Mouse (Mus musculus): Measurements from ENCODE around the gene Shisa5. TPM values are rescaled to one million over a fixed set of nuclear protein-coding genes. Genes with fewer than 3 reads are reported as not detected.

The Shisa5 gene
- polyA plus RNA-seq, 1 experiment: 252 TPM

GRCm38 (mm10) chr9:109104083-109104482, 65.7 kb downstream of the Shisa5 start:
- no peak overlapping the region for H3K4me3 ChIP-seq (ENCODE audit: insufficient read depth, low read length)
- no peaks in the 10 kb centered on the region for H3K4me1 ChIP-seq (ENCODE audit: control insufficient read depth, insufficient read depth, low read length)
- TF ChIP-seq CTCF (IDR thresholded peaks at IDR 0.05; ENCODE audit: borderline replicate concordance, insufficient read depth, low read length) (no peak), POLR2A (IDR thresholded peaks at IDR 0.05; ENCODE audit: low read depth, low read length) (no peak)
- H3K27ac ChIP-seq (ENCODE audit: insufficient read depth, low read length): no peak overlapping the region

GRCm38 (mm10) chr9:109105011-109105410, 66.6 kb downstream of the Shisa5 start:
- TF ChIP-seq CTCF (IDR thresholded peaks at IDR 0.05; ENCODE audit: borderline replicate concordance, insufficient read depth, low read length) (no peak), POLR2A (IDR thresholded peaks at IDR 0.05; ENCODE audit: low read depth, low read length) (no peak)
- Histone ChIP-seq H3K4me3 (ENCODE audit: insufficient read depth, low read length) (no peak overlapping the region), H3K4me1 (ENCODE audit: control insufficient read depth, insufficient read depth, low read length) (no peaks in the 10 kb centered on the region)

GRCm38 (mm10) chr9:109105648-109106047, 67.3 kb downstream of the Shisa5 start:
- TF ChIP-seq POLR2A (IDR thresholded peaks at IDR 0.05; ENCODE audit: low read depth, low read length): no peak
- TF ChIP-seq CTCF (IDR thresholded peaks at IDR 0.05; ENCODE audit: borderline replicate concordance, insufficient read depth, low read length): no peak
- H3K4me1 ChIP-seq (ENCODE audit: control insufficient read depth, insufficient read depth, low read length): no peaks in the 10 kb centered on the region
- no peak overlapping the region for H3K27ac ChIP-seq (ENCODE audit: insufficient read depth, low read length)
- H3K4me3 ChIP-seq (ENCODE audit: insufficient read depth, low read length): no peak overlapping the region

More at GRCm38 (mm10) chr9:109105011-109105410, 66.6 kb downstream of the Shisa5 start:
- no peak overlapping the region for H3K27ac ChIP-seq (ENCODE audit: insufficient read depth, low read length)

GRCm38 (mm10) chr9:109107341-109107740, 69.0 kb downstream of the Shisa5 start:
- no peaks in the 10 kb centered on the region for H3K4me1 ChIP-seq (ENCODE audit: control insufficient read depth, insufficient read depth, low read length)

More at GRCm38 (mm10) chr9:109107341-109107740, 69.0 kb downstream of the Shisa5 start:
- TF ChIP-seq POLR2A (IDR thresholded peaks at IDR 0.05; ENCODE audit: low read depth, low read length) (no peak), CTCF (IDR thresholded peaks at IDR 0.05; ENCODE audit: borderline replicate concordance, insufficient read depth, low read length) (no peak)
- Histone ChIP-seq H3K27ac (ENCODE audit: insufficient read depth, low read length) (no peak overlapping the region), H3K4me3 (ENCODE audit: insufficient read depth, low read length) (no peak overlapping the region)

Other genes starting within 250 kb of the Shisa5 start
- gene Nckipsd, start 230.2 kb upstream of the Shisa5 start, polyA plus RNA-seq (2011; ENCODE audit: insufficient read length, low read depth, missing spikeins): 7.6 and 8.7 TPM in 2 replicates
- gene Celsr3, start 212.2 kb upstream of the Shisa5 start, polyA plus RNA-seq (2011; ENCODE audit: insufficient read length, low read depth, missing spikeins): 0.23 and 0.42 TPM in 2 replicates
- gene Slc26a6, start 185.3 kb upstream of the Shisa5 start, polyA plus RNA-seq (2011; ENCODE audit: insufficient read length, low read depth, missing spikeins): 9.7 and 10.1 TPM in 2 replicates
- gene Tmem89, start 123.9 kb upstream of the Shisa5 start, polyA plus RNA-seq (2011; ENCODE audit: insufficient read length, low read depth, missing spikeins): not detected in 2 replicates
- gene Uqcrc1, start 101.9 kb upstream of the Shisa5 start, polyA plus RNA-seq (2011; ENCODE audit: insufficient read length, low read depth, missing spikeins): 165 and 176 TPM in 2 replicates
- gene Col7a1, start 85.0 kb upstream of the Shisa5 start, polyA plus RNA-seq (2011; ENCODE audit: insufficient read length, low read depth, missing spikeins): 48.8 and 70.7 TPM in 2 replicates
- gene Ucn2, start 52.6 kb upstream of the Shisa5 start, polyA plus RNA-seq (2011; ENCODE audit: insufficient read length, low read depth, missing spikeins): 1.7 and 1.9 TPM in 2 replicates
- gene Pfkfb4, start 46.8 kb upstream of the Shisa5 start, polyA plus RNA-seq (2011; ENCODE audit: insufficient read length, low read depth, missing spikeins): 6.0 and 7.1 TPM in 2 replicates
- 8.2 and 12.8 TPM in 2 replicates for gene Trex1, start 21.2 kb downstream of the Shisa5 start, polyA plus RNA-seq (2011; ENCODE audit: insufficient read length, low read depth, missing spikeins)
- 12.5 and 13.0 TPM in 2 replicates for gene Atrip, start 35.6 kb downstream of the Shisa5 start, polyA plus RNA-seq (2011; ENCODE audit: insufficient read length, low read depth, missing spikeins)
- gene Ccdc51, start 43.9 kb downstream of the Shisa5 start, polyA plus RNA-seq (2011; ENCODE audit: insufficient read length, low read depth, missing spikeins): 4.6 TPM in 2 replicates
- 411 and 552 TPM in 2 replicates for gene Tma7, start 44.0 kb downstream of the Shisa5 start, polyA plus RNA-seq (2011; ENCODE audit: insufficient read length, low read depth, missing spikeins)
- 8.0 and 12.0 TPM in 2 replicates for gene Plxnb1, start 56.8 kb downstream of the Shisa5 start, polyA plus RNA-seq (2011; ENCODE audit: insufficient read length, low read depth, missing spikeins)
- gene Fbxw21, start 123.5 kb downstream of the Shisa5 start, polyA plus RNA-seq (2011; ENCODE audit: insufficient read length, low read depth, missing spikeins): not detected in 2 replicates
- not detected in 2 replicates for gene Fbxw13, start 157.4 kb downstream of the Shisa5 start, polyA plus RNA-seq (2011; ENCODE audit: insufficient read length, low read depth, missing spikeins)
- gene Fbxw20, start 196.2 kb downstream of the Shisa5 start, polyA plus RNA-seq (2011; ENCODE audit: insufficient read length, low read depth, missing spikeins): not detected in 2 replicates
- not detected in 2 replicates for gene Fbxw14, start 249.1 kb downstream of the Shisa5 start, polyA plus RNA-seq (2011; ENCODE audit: insufficient read length, low read depth, missing spikeins)

All from embryonic fibroblast, embryonic 13.5 days (primary cell).